Mouse (Mus musculus) liver, adult 2 months (tissue): ENCODE measurements at regions not wholly inside any gene's neighbourhood (a gene's known extent, or its start where the extent isn't known, plus 50 kb on each side); places are given as distances from the start of the nearest gene placed in this dataset.

Experiments
- DNase-seq: peaks from one replicate; pipeline ENCODE4 v3.0.0-alpha.2; 2011; ENCODE audit warnings: low read depth, low spot score; ENCODE audit errors: extremely low read depth
- H3K27ac ChIP-seq: fragments of 200-500 bp; replicated peaks from 2 replicates; pipeline ENCODE4 v1.5.1; 2012; ENCODE audit warnings: low read depth, mild to moderate bottlenecking, control low read depth, inconsistent platforms, low read length; ENCODE audit not compliant: insufficient read depth
- H3K27me3 ChIP-seq: fragments of 200-500 bp; 2 replicates; pipeline ENCODE4 v1.6.1; 2012; ENCODE audit warnings: mild to moderate bottlenecking, moderate library complexity, low read length, inconsistent platforms; ENCODE audit not compliant: control insufficient read depth, insufficient read depth
- H3K36me3 ChIP-seq: fragments of 200-500 bp; 2 replicates; pipeline ENCODE4 v1.6.1; 2012; ENCODE audit warnings: low read length, inconsistent platforms; ENCODE audit not compliant: control insufficient read depth, insufficient read depth
- H3K4me1 ChIP-seq: fragments of 200-500 bp; 2 replicates; pipeline ENCODE4 v1.6.1; 2011; ENCODE audit warnings: low read length; ENCODE audit not compliant: control insufficient read depth, insufficient read depth
- H3K4me3 ChIP-seq: fragments of 200-500 bp; 2 replicates; pipeline ENCODE4 v1.5.1; 2011; ENCODE audit warnings: low read depth, mild to moderate bottlenecking, control low read depth, low read length, moderate library complexity; ENCODE audit not compliant: insufficient read depth
- H3K79me2 ChIP-seq: fragments of 200-500 bp; 2 replicates; pipeline ENCODE4 v1.6.1; 2012; ENCODE audit warnings: inconsistent platforms, mild to moderate bottlenecking, low read length, moderate library complexity; ENCODE audit not compliant: control insufficient read depth, insufficient read depth
- H3K9ac ChIP-seq: fragments of 200-500 bp; 2 replicates; pipeline ENCODE4 v1.6.1; 2012; ENCODE audit warnings: low read depth, mild to moderate bottlenecking, control low read depth, inconsistent platforms, low read length
- CTCF ChIP-seq: fragments of 200-500 bp; IDR thresholded peaks from 2 replicates; pipeline ENCODE4 v1.5.1; 2011; ENCODE audit warnings: low read depth, low read length, control low read depth
- POLR2A ChIP-seq: fragments of 200-500 bp; IDR thresholded peaks from 2 replicates; pipeline ENCODE4 v1.6.1; 2011; ENCODE audit warnings: low read length, control low read depth; ENCODE audit not compliant: insufficient read depth; ENCODE audit errors: extremely low read depth
- WGBS: fragments of 180-500 bp; shearing (Covaris S2); methylation state at CpG from one replicate; pipeline ENCODE4 v1.1.7; 2018; 5-methylcytosine and 5-hydroxymethylcytosine counted together

DNA sequence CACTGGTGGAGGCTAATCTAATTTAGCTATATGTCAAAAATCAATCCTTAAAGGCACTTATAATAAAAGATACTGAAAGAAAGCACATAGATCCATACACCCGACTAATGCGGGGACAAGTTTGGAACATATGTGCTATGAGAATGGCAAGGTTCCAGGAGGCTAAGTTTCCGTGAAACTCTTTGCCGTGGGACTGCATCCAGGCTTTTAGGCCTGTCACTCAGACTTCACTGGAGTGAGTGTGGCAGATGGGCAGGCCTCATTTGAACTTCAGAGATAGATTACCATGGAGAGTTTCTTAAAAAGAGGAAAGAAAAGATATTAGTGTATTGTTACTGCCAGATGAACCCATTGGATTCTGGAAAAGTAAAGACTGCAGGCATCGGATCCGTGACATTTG is 1895.9 kb upstream of the Lrrc6 start:
- TF ChIP-seq POLR2A (no peak), CTCF (no peak)
- WGBS: 98% methylated on average over 6 of the region's 6 CpGs
- no peaks in the 10 kb centered on the region for H3K4me1 ChIP-seq
- H3K27me3 ChIP-seq: no peaks in the 10 kb centered on the region
- H3K36me3 ChIP-seq: no peaks in the 10 kb centered on the region
- H3K79me2 ChIP-seq: no peaks in the 10 kb centered on the region
- no peak overlapping the region for H3K9ac ChIP-seq
- no peak overlapping the region for H3K27ac ChIP-seq
- H3K4me3 ChIP-seq: no peak overlapping the region
- DNase-seq: no peak

DNA sequence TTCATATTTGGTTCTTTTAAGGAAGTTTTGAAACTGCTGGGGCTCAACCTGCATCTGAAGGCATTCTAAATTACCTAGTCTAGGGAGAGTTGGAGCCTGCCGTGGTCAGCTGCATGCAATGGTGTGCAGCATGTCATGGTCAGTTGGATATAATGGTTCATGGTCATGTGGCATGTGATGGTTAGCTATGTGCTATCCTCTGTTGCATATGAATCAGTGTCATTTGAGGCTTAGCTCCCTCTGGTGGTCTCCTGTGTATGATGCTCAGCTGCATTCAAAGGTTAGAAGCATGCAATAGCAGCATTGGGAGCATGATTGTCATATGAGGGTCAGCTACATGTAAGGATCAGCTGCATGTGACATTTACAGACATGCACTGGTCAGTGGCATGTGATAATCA is 1894.0 kb upstream of the Lrrc6 start:
- H3K36me3 ChIP-seq: no peaks in the 10 kb centered on the region
- no peak overlapping the region for H3K4me3 ChIP-seq
- WGBS: 94% methylated on average over 1 of the region's 1 CpGs
- H3K27ac ChIP-seq: no peak overlapping the region
- no peak for TF ChIP-seq POLR2A
- TF ChIP-seq CTCF: peak; percentile 42
- H3K79me2 ChIP-seq: no peaks in the 10 kb centered on the region
- DNase-seq: peak; percentile 23
- no peak overlapping the region for H3K9ac ChIP-seq
- H3K27me3 ChIP-seq: no peaks in the 10 kb centered on the region
- no peaks in the 10 kb centered on the region for H3K4me1 ChIP-seq

DNA sequence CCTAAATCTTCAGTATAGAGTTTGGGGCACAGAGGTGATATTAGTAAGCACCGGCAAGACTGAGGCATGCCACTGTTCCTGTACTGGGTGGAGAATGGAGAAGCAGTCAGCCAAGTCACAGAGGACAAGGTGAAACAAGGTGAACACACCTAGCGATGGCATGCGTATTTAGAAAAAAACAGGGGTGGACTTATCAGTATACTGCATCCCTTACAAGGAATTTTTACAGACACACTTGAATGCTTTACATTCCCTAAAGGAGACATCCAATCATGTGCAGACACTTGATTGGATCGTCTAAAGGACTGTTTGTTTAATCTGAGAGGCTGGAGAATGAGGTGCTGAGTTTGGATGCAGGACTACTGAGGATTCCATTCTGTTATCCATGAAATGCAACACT is 1893.4 kb upstream of the Lrrc6 start:
- Histone ChIP-seq H3K36me3 (no peaks in the 10 kb centered on the region), H3K27me3 (no peaks in the 10 kb centered on the region), H3K4me1 (no peaks in the 10 kb centered on the region), H3K27ac (no peak overlapping the region), H3K4me3 (no peak overlapping the region), H3K79me2 (no peaks in the 10 kb centered on the region), H3K9ac (no peak overlapping the region)
- 80% methylated on average over 4 of the region's 4 CpGs for WGBS
- DNase-seq: no peak
- TF ChIP-seq CTCF (no peak), POLR2A (no peak)

DNA sequence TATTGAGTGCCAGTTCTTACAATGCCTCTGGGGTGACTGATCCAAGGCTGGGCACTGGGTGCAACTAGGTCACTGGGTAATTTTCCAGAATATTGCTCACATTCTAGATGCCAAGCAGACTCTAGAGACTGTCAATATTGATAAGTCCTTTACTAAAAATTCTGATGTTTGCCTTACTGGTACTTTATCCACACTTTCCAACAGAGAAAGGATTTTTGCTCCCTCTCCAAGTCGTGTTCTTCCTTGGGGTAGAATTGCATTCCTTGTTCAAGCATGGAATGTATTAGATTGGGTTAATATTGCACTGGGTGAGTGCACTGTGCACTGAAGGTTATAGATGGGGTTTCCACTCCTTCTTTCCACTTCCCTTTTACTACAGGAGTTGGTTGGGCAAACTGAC is 1891.0 kb upstream of the Lrrc6 start:
- H3K36me3 ChIP-seq: no peaks in the 10 kb centered on the region
- no peak for TF ChIP-seq CTCF
- no peak overlapping the region for H3K27ac ChIP-seq
- no peaks in the 10 kb centered on the region for H3K79me2 ChIP-seq
- no peak overlapping the region for H3K4me3 ChIP-seq
- H3K9ac ChIP-seq: no peak overlapping the region
- DNase-seq: no peak
- H3K27me3 ChIP-seq: no peaks in the 10 kb centered on the region
- H3K4me1 ChIP-seq: no peaks in the 10 kb centered on the region
- 46% methylated on average over 1 of the region's 1 CpGs for WGBS

DNA sequence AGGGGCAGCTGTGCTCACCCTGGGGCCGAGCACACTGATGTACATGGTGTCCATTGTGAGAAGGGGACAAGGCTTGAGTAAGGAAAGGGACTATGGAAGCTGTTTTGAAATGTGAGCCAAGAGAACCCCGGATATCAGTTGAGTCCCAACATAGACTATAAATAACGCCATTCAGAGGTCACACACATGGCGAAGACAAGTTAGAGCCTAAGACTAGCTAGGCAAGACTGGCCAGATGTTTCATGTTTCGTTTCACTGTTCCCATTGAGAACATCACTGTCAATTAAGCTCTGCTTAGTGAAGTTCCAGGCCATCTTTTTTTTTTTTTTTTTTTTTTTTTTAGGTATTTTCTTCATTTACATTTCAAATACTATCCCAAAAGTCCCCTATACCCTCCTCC is 1889.1 kb upstream of the Lrrc6 start:
- 82% methylated on average over 5 of the region's 5 CpGs for WGBS
- no peaks in the 10 kb centered on the region for H3K4me1 ChIP-seq
- no peak for TF ChIP-seq POLR2A
- TF ChIP-seq CTCF: no peak
- H3K36me3 ChIP-seq: no peaks in the 10 kb centered on the region
- H3K4me3 ChIP-seq: no peak overlapping the region
- H3K9ac ChIP-seq: no peak overlapping the region
- DNase-seq: peak; percentile 9
- no peak overlapping the region for H3K27ac ChIP-seq
- H3K79me2 ChIP-seq: no peaks in the 10 kb centered on the region
- H3K27me3 ChIP-seq: no peaks in the 10 kb centered on the region

DNA sequence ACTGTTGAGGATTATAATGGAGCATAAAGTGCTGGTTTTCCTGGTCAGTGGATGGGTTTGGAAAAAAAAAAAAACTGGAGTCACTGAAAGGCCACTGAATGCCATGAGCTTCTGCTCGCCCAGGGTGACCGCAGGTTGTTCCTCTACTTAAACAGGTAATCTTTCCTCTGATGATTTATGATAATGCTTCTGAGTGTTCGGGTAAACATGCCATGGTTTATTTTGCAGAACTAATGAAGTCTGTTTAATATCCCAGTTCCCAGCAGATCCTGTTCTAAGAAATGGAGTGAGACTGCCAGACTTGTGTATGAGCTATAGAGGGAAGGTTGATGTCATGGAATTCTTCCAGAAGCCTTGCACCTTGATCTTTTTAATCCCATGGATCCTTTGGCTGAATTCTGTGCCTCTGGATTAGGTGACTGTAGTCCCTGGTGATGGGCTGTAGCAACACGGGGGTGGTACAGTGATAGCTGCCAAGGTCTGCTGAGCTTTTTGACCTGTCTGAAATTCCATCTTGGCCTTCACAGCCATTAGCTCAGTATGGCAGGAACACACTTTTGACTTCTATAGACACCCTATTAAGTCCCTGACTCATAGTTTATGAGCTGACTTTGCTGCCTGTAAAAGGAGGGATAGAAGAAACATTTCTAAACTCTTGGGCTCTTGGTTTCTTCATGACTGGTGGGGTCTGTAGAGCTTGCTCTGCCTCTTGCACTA is 1886.8 kb upstream of the Lrrc6 start:
- Histone ChIP-seq H3K36me3 (no peaks in the 10 kb centered on the region), H3K27me3 (no peaks in the 10 kb centered on the region), H3K4me3 (no peak overlapping the region), H3K79me2 (no peaks in the 10 kb centered on the region), H3K27ac (no peak overlapping the region), H3K4me1 (no peaks in the 10 kb centered on the region), H3K9ac (no peak overlapping the region)
- no peak for DNase-seq
- WGBS: 88% methylated on average over 4 of the region's 4 CpGs
- TF ChIP-seq POLR2A: no peak
- no peak for TF ChIP-seq CTCF
